Mouse (Mus musculus) adrenal gland, postnatal 14 days (tissue): ENCODE results near the gene Rad23b. TPM values are rescaled to one million over a fixed set of nuclear protein-coding genes. Genes with fewer than 3 reads are reported as not detected.

Experiments used
- total RNA-seq: library from RNA; stranded (reverse); gene quantifications from 2 replicates; pipeline ENCODE4 v1.2.3, GENCODE M21; 2021

The Rad23b gene
- total RNA-seq, 1 experiment from 2014 or later = 132 TPM

Other genes starting within 250 kb of the Rad23b start
- 25.1 and 36.2 TPM in 2 replicates for gene Klf4, start 182.4 kb downstream of the Rad23b start, total RNA-seq